Mouse (Mus musculus): Measurements from ENCODE around the gene Clcn3. TPM values are rescaled to one million over a fixed set of nuclear protein-coding genes. Genes with fewer than 3 reads are reported as not detected.

The Clcn3 gene
- total RNA-seq, 1 experiment: 72.0 TPM

- DNase-seq (ENCODE audit: low read depth, low spot score): no peak
- no peak for TF ChIP-seq MAFK (IDR thresholded peaks at IDR 0.05; ENCODE audit: insufficient read depth, low read depth, low read length)
- no peak for TF ChIP-seq HCFC1 (IDR thresholded peaks at IDR 0.05; ENCODE audit: borderline replicate concordance, insufficient read depth, low read length)
- no peak for TF ChIP-seq ZNF384 (IDR thresholded peaks at IDR 0.05; ENCODE audit: low read depth, low read length)
- no peak for TF ChIP-seq ZC3H11A (IDR thresholded peaks at IDR 0.05; ENCODE audit: borderline replicate concordance, low read depth, low read length)
- no peak for TF ChIP-seq CHD2 (IDR thresholded peaks at IDR 0.05; ENCODE audit: low read depth, low read length)
- no peak overlapping the region for H3K4me3 ChIP-seq (ENCODE audit: insufficient read depth in 1 of 2, low read depth in 1 of 2, low read length in 2 of 2, poor library complexity in 1 of 2, severe bottlenecking in 1 of 2)
- in situ Hi-C loops (cut with MboI; ENCODE audit: low sequenced_read_pairs in 2 of 2, unreplicated experiment in 2 of 2): loop anchor here (10.0 to 25.0 kb wide), 2 partner anchors 232 to 255 kb away; partner anchors contain the start of gene Mfap3l (in 1 of the 2)
- no peak overlapping the region for H3K27ac ChIP-seq (ENCODE audit: insufficient read depth, low read depth, low read length, poor library complexity, severe bottlenecking)
- no peaks in the 10 kb centered on the region for H3K36me3 ChIP-seq (ENCODE audit: control insufficient read depth, insufficient read depth, low read length, poor library complexity, severe bottlenecking)
- peaks cover 0 to 22% of the 10 kb centered on the region in 2 experiments; a peak in 2 of 4 replicates for H3K4me1 ChIP-seq (ENCODE audit: control insufficient read depth in 2 of 2, insufficient read depth in 2 of 2, low read length in 2 of 2, poor library complexity in 1 of 2)
- no peak overlapping the region for H3K9ac ChIP-seq (ENCODE audit: insufficient read depth, low read depth, low read length, poor library complexity, severe bottlenecking)
- no peaks in the 10 kb centered on the region for H3K9me3 ChIP-seq (ENCODE audit: control insufficient read depth, insufficient read depth, low read depth, low read length)
Observed at GRCm38 (mm10) chr8:60869761-60870160, 113.3 kb downstream of the Clcn3 start.

- no peak for DNase-seq (ENCODE audit: low read depth, low spot score)
- TF ChIP-seq ZNF384 (IDR thresholded peaks at IDR 0.05; ENCODE audit: low read depth, low read length): no peak
- no peak for TF ChIP-seq HCFC1 (IDR thresholded peaks at IDR 0.05; ENCODE audit: borderline replicate concordance, insufficient read depth, low read length)
- TF ChIP-seq ZC3H11A (IDR thresholded peaks at IDR 0.05; ENCODE audit: borderline replicate concordance, low read depth, low read length): no peak
- Histone ChIP-seq H3K4me1 (ENCODE audit: control insufficient read depth in 2 of 2, insufficient read depth in 2 of 2, low read length in 2 of 2, poor library complexity in 1 of 2) (peaks cover 0 to 22% of the 10 kb centered on the region in 2 experiments; a peak in 2 of 4 replicates), H3K36me3 (ENCODE audit: control insufficient read depth, insufficient read depth, low read length, poor library complexity, severe bottlenecking) (no peaks in the 10 kb centered on the region), H3K9me3 (ENCODE audit: control insufficient read depth, insufficient read depth, low read depth, low read length) (no peaks in the 10 kb centered on the region), H3K27ac (ENCODE audit: insufficient read depth, low read depth, low read length, poor library complexity, severe bottlenecking) (no peak overlapping the region), H3K4me3 (ENCODE audit: insufficient read depth in 1 of 2, low read depth in 1 of 2, low read length in 2 of 2, poor library complexity in 1 of 2, severe bottlenecking in 1 of 2) (no peak overlapping the region), H3K9ac (ENCODE audit: insufficient read depth, low read depth, low read length, poor library complexity, severe bottlenecking) (no peak overlapping the region)
- in situ Hi-C loops (cut with MboI; ENCODE audit: low sequenced_read_pairs in 2 of 2, unreplicated experiment in 2 of 2): loop anchor here (10.0 to 25.0 kb wide), 2 partner anchors 231 to 254 kb away; partner anchors contain the start of gene Mfap3l (in 1 of the 2)
Observed at GRCm38 (mm10) chr8:60868236-60868965, 114.7 kb downstream of the Clcn3 start.

GRCm38 (mm10) chr8:60867468-60868115, 115.5 kb downstream of the Clcn3 start:
- H3K36me3 ChIP-seq (ENCODE audit: control insufficient read depth, insufficient read depth, low read length, poor library complexity, severe bottlenecking): no peaks in the 10 kb centered on the region
- H3K9ac ChIP-seq (ENCODE audit: insufficient read depth, low read depth, low read length, poor library complexity, severe bottlenecking): no peak overlapping the region
- H3K27ac ChIP-seq (ENCODE audit: insufficient read depth, low read depth, low read length, poor library complexity, severe bottlenecking): no peak overlapping the region
- TF ChIP-seq HCFC1 (IDR thresholded peaks at IDR 0.05; ENCODE audit: borderline replicate concordance, insufficient read depth, low read length) (no peak), MAFK (IDR thresholded peaks at IDR 0.05; ENCODE audit: insufficient read depth, low read depth, low read length) (no peak), ZC3H11A (IDR thresholded peaks at IDR 0.05; ENCODE audit: borderline replicate concordance, low read depth, low read length) (no peak), CHD2 (IDR thresholded peaks at IDR 0.05; ENCODE audit: low read depth, low read length) (no peak), ZNF384 (IDR thresholded peaks at IDR 0.05; ENCODE audit: low read depth, low read length) (no peak)
- peaks cover 0 to 22% of the 10 kb centered on the region in 2 experiments; a peak in 2 of 4 replicates for H3K4me1 ChIP-seq (ENCODE audit: control insufficient read depth in 2 of 2, insufficient read depth in 2 of 2, low read length in 2 of 2, poor library complexity in 1 of 2)
- no peaks in the 10 kb centered on the region for H3K9me3 ChIP-seq (ENCODE audit: control insufficient read depth, insufficient read depth, low read depth, low read length)
- in situ Hi-C loops (cut with MboI; ENCODE audit: low sequenced_read_pairs in 2 of 2, unreplicated experiment in 2 of 2): loop anchor here (10.0 to 25.0 kb wide), 2 partner anchors 230 to 253 kb away; partner anchors contain the start of gene Mfap3l (in 1 of the 2)
- DNase-seq (ENCODE audit: low read depth, low spot score): no peak
- no peak overlapping the region for H3K4me3 ChIP-seq (ENCODE audit: insufficient read depth in 1 of 2, low read depth in 1 of 2, low read length in 2 of 2, poor library complexity in 1 of 2, severe bottlenecking in 1 of 2)

GRCm38 (mm10) chr8:60865504-60866114, 117.5 kb downstream of the Clcn3 start:
- no peak for TF ChIP-seq HCFC1 (IDR thresholded peaks at IDR 0.05; ENCODE audit: borderline replicate concordance, insufficient read depth, low read length)
- TF ChIP-seq ZC3H11A (IDR thresholded peaks at IDR 0.05; ENCODE audit: borderline replicate concordance, low read depth, low read length): peak; percentile 95
- peak; percentile 53 for DNase-seq (ENCODE audit: low read depth, low spot score)
- Histone ChIP-seq H3K9me3 (ENCODE audit: control insufficient read depth, insufficient read depth, low read depth, low read length) (no peaks in the 10 kb centered on the region), H3K4me1 (ENCODE audit: control insufficient read depth in 2 of 2, insufficient read depth in 2 of 2, low read length in 2 of 2, poor library complexity in 1 of 2) (peaks cover 0 to 15% of the 10 kb centered on the region in 2 experiments; a peak in 2 of 4 replicates), H3K36me3 (ENCODE audit: control insufficient read depth, insufficient read depth, low read length, poor library complexity, severe bottlenecking) (no peaks in the 10 kb centered on the region), H3K27ac (ENCODE audit: insufficient read depth, low read depth, low read length, poor library complexity, severe bottlenecking) (no peak overlapping the region), H3K4me3 (ENCODE audit: insufficient read depth in 1 of 2, low read depth in 1 of 2, low read length in 2 of 2, poor library complexity in 1 of 2, severe bottlenecking in 1 of 2) (no peak overlapping the region), H3K9ac (ENCODE audit: insufficient read depth, low read depth, low read length, poor library complexity, severe bottlenecking) (no peak overlapping the region)
- in situ Hi-C loops (cut with MboI; ENCODE audit: low sequenced_read_pairs in 2 of 2, unreplicated experiment in 2 of 2): loop anchor here (10.0 to 25.0 kb wide), 2 partner anchors 228 to 251 kb away; partner anchors contain the start of gene Mfap3l (in 1 of the 2)

Data from ES-E14 (cell line).